Mouse (Mus musculus): ENCODE measurements around the gene Adi1. TPM values are rescaled to one million over a fixed set of nuclear protein-coding genes. Genes with fewer than 3 reads are reported as not detected.

Adi1 gene
- polyA plus RNA-seq, 1 experiment from 2014 or later, result 66.0 TPM

- 78% methylated on average over 3 of the region's 3 CpGs for WGBS
- ATAC-seq (ENCODE audit: insufficient number of reproducible peaks, low FRiP score, low TSS enrichment, low read depth), result no peak
These were observed 49.3 kb downstream of the Adi1 start for GRCm38 (mm10) chr12:28724366-28724765.

DNA sequence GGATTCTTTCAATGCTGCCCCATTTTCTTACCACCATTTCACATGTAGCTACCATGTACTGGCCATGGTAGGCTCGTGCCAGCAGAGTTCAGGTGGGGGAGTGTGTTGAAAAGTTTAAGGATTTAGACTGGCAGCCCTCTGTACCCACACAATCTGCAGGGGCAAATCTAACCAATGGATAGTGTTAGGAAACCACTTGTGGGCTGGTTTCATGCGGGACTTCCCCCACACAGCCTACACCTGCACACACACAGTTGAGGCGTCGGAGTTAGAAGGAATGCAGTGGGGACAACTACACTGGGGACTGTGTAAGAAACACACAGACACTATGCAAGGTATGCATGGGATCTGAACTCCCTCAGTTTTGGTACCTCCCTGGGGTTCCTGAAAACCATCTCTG, 51.2 kb downstream of the Adi1 start:
- 81% methylated on average over 4 of the region's 4 CpGs for WGBS
- H3K36me3 ChIP-seq, result peaks cover 48% of the 10 kb centered on the region
- no peak overlapping the region for H3K9ac ChIP-seq
- no peak overlapping the region for H3K4me3 ChIP-seq
- H3K4me2 ChIP-seq, result no peak overlapping the region
- no peaks in the 10 kb centered on the region for H3K9me3 ChIP-seq
- no peak overlapping the region for H3K27ac ChIP-seq
- H3K27me3 ChIP-seq, result no peaks in the 10 kb centered on the region
- ATAC-seq (ENCODE audit: insufficient number of reproducible peaks, low FRiP score, low TSS enrichment, low read depth), result no peak
- H3K4me1 ChIP-seq, result no peaks in the 10 kb centered on the region

More at GRCm38 (mm10) chr12:28724366-28724765, 49.3 kb downstream of the Adi1 start:
- Histone ChIP-seq H3K4me1 (no peaks in the 10 kb centered on the region), H3K36me3 (peaks cover 52% of the 10 kb centered on the region), H3K4me3 (no peak overlapping the region), H3K27ac (no peak overlapping the region), H3K9ac (no peak overlapping the region), H3K9me3 (no peaks in the 10 kb centered on the region), H3K4me2 (no peak overlapping the region), H3K27me3 (no peaks in the 10 kb centered on the region)

DNA sequence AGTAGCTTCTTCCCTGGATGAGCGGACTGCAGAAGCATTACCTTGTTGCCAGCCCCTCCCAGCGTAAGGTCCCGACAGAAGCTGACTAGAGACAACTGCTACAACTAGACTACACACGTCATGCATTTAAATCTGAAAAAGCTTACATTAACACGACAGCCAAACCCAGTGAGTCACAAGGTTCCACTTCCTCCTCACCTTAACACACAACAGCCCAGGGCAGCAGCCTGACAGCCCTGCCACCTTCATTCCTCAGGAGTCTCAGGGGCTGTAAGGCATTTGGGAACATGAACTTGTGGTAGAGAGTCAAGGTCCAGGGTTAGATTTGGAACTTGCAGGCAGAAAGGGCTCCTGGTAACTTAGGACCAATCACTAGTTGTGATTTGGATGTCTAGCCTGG, 52.0 kb downstream of the Adi1 start:
- H3K27ac ChIP-seq, result no peak overlapping the region
- H3K9ac ChIP-seq, result no peak overlapping the region
- no peak overlapping the region for H3K4me3 ChIP-seq
- H3K4me1 ChIP-seq, result no peaks in the 10 kb centered on the region
- H3K27me3 ChIP-seq, result no peaks in the 10 kb centered on the region
- H3K4me2 ChIP-seq, result no peak overlapping the region
- H3K36me3 ChIP-seq, result peaks cover 48% of the 10 kb centered on the region
- 81% methylated on average over 5 of the region's 5 CpGs for WGBS
- no peak for ATAC-seq (ENCODE audit: insufficient number of reproducible peaks, low FRiP score, low TSS enrichment, low read depth)
- H3K9me3 ChIP-seq, result no peaks in the 10 kb centered on the region

Small RNA genes lying within 50 kb of the gene (microRNA-seq; reads per million reads assigned to microRNA genes)
- gene Mir6937, result not detected

Other genes with a start within 250 kb of the Adi1 start
- gene Dcdc2c, start 122.8 kb upstream of the Adi1 start, polyA plus RNA-seq (2015; fragmentation: Nextera tagmentation; extraction: Ambion mirVana), result 0.17 and 0.36 TPM in 2 replicates
- gene Allc, start 92.7 kb upstream of the Adi1 start, polyA plus RNA-seq (2015; fragmentation: Nextera tagmentation; extraction: Ambion mirVana), result not detected in 2 replicates
- 0.37 and 1.1 TPM in 2 replicates for gene Colec11, start 51.9 kb upstream of the Adi1 start, polyA plus RNA-seq (2015; fragmentation: Nextera tagmentation; extraction: Ambion mirVana)
- 556 and 709 TPM in 2 replicates for gene Rps7, start 39.3 kb upstream of the Adi1 start, polyA plus RNA-seq (2015; fragmentation: Nextera tagmentation; extraction: Ambion mirVana)
- gene Rnaseh1, start 25.6 kb upstream of the Adi1 start, polyA plus RNA-seq (2015; fragmentation: Nextera tagmentation; extraction: Ambion mirVana), result 29.3 and 31.8 TPM in 2 replicates
- gene Trappc12, start 75.2 kb downstream of the Adi1 start, polyA plus RNA-seq (2015; fragmentation: Nextera tagmentation; extraction: Ambion mirVana), result 37.8 and 38.6 TPM in 2 replicates
- gene Eipr1, start 76.6 kb downstream of the Adi1 start, polyA plus RNA-seq (2015; fragmentation: Nextera tagmentation; extraction: Ambion mirVana), result 31.6 and 32.8 TPM in 2 replicates